Mouse (Mus musculus) neural tube, embryonic 14.5 days (tissue): ENCODE measurements around the gene Yeats2. TPM values are rescaled to one million over a fixed set of nuclear protein-coding genes. Genes with fewer than 3 reads are reported as not detected.
A peak's percentile ranks its signal among the peaks of the same experiment; 100 is the strongest.

ENCODE experiments used
- ATAC-seq: fragments of 200-750 bp; cut with Nextera tagmentation; 2 replicates; pipeline ENCODE4 v1.8.0; 2017; ENCODE audit warnings: low read depth, mild to moderate bottlenecking, moderate TSS enrichment, moderate library complexity
- H3K27ac ChIP-seq: fragments of 300-500 bp; sonication (generic); 2 replicates; pipeline ENCODE4 v1.5.1; 2014; ENCODE audit warnings: low read depth, mild to moderate bottlenecking, control low read depth, low read length, moderate library complexity, mixed read lengths
- H3K27me3 ChIP-seq: fragments of 300-500 bp; sonication (generic); 2 replicates; pipeline ENCODE4 v1.6.1; 2014; ENCODE audit warnings: low read length; ENCODE audit not compliant: control insufficient read depth, insufficient read depth
- H3K36me3 ChIP-seq: fragments of 300-500 bp; sonication (generic); 2 replicates; pipeline ENCODE4 v1.6.1; 2014; ENCODE audit warnings: low read length, mixed read lengths; ENCODE audit not compliant: control insufficient read depth, insufficient read depth
- H3K4me1 ChIP-seq: fragments of 300-500 bp; sonication (generic); 2 replicates; pipeline ENCODE4 v1.6.1; 2014; ENCODE audit warnings: low read length; ENCODE audit not compliant: control insufficient read depth, insufficient read depth
- H3K4me2 ChIP-seq: fragments of 300-500 bp; sonication (generic); 2 replicates; pipeline ENCODE4 v1.6.1; 2014; ENCODE audit warnings: mild to moderate bottlenecking, low read depth, low read length, control low read depth
- H3K4me3 ChIP-seq: fragments of 300-500 bp; sonication (generic); 2 replicates; pipeline ENCODE4 v1.5.1; 2014; ENCODE audit warnings: low read depth, low read length, control low read depth, mixed read lengths
- H3K9ac ChIP-seq: fragments of 300-500 bp; sonication (generic); replicated peaks from 2 replicates; pipeline ENCODE4 v1.6.1; 2014; ENCODE audit warnings: low read depth, mild to moderate bottlenecking, control low read depth, low read length, mixed read lengths
- H3K9me3 ChIP-seq: fragments of 300-500 bp; sonication (generic); 2 replicates; pipeline ENCODE4 v1.6.1; 2016; ENCODE audit warnings: low read length; ENCODE audit not compliant: control insufficient read depth
- WGBS: fragments of 180-500 bp; shearing (Covaris S2); extraction: QIAGEN DNeasy Blood & Tissue Kit; methylation state at CpG from one replicate; pipeline ENCODE4 v1.1.7; 2014; 5-methylcytosine and 5-hydroxymethylcytosine counted together
- polyA plus RNA-seq: library from polyadenylated mRNA; unstranded; fragments of >200 nt; fragmentation: Nextera tagmentation; extraction: Ambion mirVana; gene quantifications from 2 replicates; pipeline ENCODE4 v1.2.1, GENCODE M21; 2014

Gene Yeats2
- polyA plus RNA-seq, result 25.7 and 31.5 TPM in 2 replicates

- no peaks in the 10 kb centered on the region for H3K27me3 ChIP-seq
- under 1% methylated on average over 84 of the region's 92 CpGs for WGBS
- ATAC-seq, result peak; percentile 96
- H3K36me3 ChIP-seq, result peaks cover 3% of the 10 kb centered on the region; the same call in 1 of the 2 replicates
- H3K4me2 ChIP-seq, result peak within 1 kb of the TSS; percentile 67
- H3K4me1 ChIP-seq, result peaks cover 14% of the 10 kb centered on the region
- peak within 1 kb of the TSS; percentile 67 for H3K4me3 ChIP-seq
- H3K9me3 ChIP-seq, result no peaks in the 10 kb centered on the region
- peak within 1 kb of the TSS; percentile 81 for H3K9ac ChIP-seq
- H3K27ac ChIP-seq, result peak within 1 kb of the TSS; percentile 94
Measured at GRCm38 (mm10) chr16:20140772-20141531, at the start of gene Yeats2. Gene Yeats2 (plus strand): TSS chr16:20141063.

DNA sequence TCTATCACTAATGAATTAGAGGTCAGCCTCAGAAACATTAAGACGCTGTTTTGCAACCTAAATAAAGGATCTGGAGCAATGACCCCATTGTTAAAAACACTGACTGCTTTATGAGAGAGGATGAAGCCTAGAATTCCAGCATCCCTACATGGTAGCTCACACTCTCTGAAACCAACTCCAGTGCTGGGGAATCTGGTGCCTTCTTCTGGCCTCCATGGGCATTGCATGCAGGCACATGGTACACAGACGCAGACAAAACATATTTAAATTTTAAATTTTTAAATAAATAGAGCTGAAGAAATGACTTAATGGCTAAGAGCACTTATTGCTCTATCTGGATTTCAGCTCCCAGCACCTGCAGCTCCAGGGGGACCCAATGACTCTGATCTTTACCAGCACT is 44.9 kb upstream of the Yeats2 start:
- 79% methylated on average over 2 of the region's 2 CpGs for WGBS
- no peak for ATAC-seq
- Histone ChIP-seq H3K4me1 (peaks cover 4% of the 10 kb centered on the region; the same call in 1 of the 2 replicates), H3K9ac (no peak overlapping the region), H3K4me2 (no peak overlapping the region), H3K27ac (no peak overlapping the region), H3K4me3 (no peak overlapping the region), H3K36me3 (no peaks in the 10 kb centered on the region), H3K27me3 (no peaks in the 10 kb centered on the region), H3K9me3 (no peaks in the 10 kb centered on the region)

DNA sequence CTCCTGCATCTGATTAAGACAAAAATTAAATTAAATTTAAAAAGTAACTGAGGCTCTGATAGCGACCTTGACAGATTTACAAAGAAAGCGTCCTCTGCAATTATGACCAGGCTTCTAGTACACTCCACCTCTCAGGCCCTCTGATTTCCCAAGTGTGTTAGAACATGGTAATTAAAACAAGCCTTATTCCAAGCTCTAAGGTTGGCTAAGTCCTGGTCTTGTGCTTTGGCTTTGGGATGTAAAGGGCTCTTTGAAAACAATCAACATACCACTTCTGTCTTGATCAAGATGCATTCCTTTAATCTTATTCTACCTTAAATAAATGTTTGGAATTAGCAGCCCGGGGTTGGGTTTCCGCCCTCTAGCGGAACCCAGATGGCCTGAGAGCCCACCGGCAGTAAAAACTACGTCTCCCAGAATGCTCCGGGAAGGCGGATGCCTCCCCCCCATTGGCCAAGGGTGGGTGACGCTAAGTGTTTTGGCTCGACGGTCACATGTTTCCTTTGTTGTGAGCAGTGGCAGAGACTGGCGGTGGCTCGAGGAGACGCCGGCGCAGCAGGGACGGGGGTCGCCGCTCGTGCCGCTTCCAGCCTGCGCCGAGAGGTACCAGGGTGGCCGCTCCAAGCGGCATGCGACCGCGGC is 43.7 kb upstream of the Yeats2 start, which contains the start of gene Klhl24:
Klhl24 (plus strand) TSS at position 474 of the 642 bp plus-strand sequence.
- Histone ChIP-seq H3K9ac (peak within 1 kb of the TSS; percentile 98), H3K27ac (peak within 1 kb of the TSS; percentile 99), H3K4me1 (peaks cover 4% of the 10 kb centered on the region; the same call in 1 of the 2 replicates), H3K4me2 (peak within 1 kb of the TSS; percentile 60), H3K9me3 (no peaks in the 10 kb centered on the region), H3K36me3 (no peaks in the 10 kb centered on the region), H3K4me3 (peak within 1 kb of the TSS; percentile 65), H3K27me3 (no peaks in the 10 kb centered on the region)
- WGBS, result under 1% methylated on average over 29 of the region's 29 CpGs
- ATAC-seq, result peak; percentile 97

- ATAC-seq, result peak; percentile 85
- peak overlapping the region; percentile 65 for H3K4me3 ChIP-seq
- H3K4me1 ChIP-seq, result peaks cover 4% of the 10 kb centered on the region; the same call in 1 of the 2 replicates
- H3K9me3 ChIP-seq, result no peaks in the 10 kb centered on the region
- peak overlapping the region; percentile 60 for H3K4me2 ChIP-seq
- H3K27ac ChIP-seq, result peak overlapping the region; percentile 99
- peak overlapping the region; percentile 98 for H3K9ac ChIP-seq
- no peaks in the 10 kb centered on the region for H3K27me3 ChIP-seq
- no peaks in the 10 kb centered on the region for H3K36me3 ChIP-seq
- 1% methylated on average over 61 of the region's 61 CpGs for WGBS
Measured at GRCm38 (mm10) chr16:20097711-20098374, 43.0 kb upstream of the Yeats2 start.

GRCm38 (mm10) chr16:20098375-20098727 is 42.5 kb upstream of the Yeats2 start:
- Histone ChIP-seq H3K4me3 (peak overlapping the region; percentile 65), H3K4me1 (peaks cover 4% of the 10 kb centered on the region; the same call in 1 of the 2 replicates), H3K27me3 (no peaks in the 10 kb centered on the region), H3K4me2 (peak overlapping the region; percentile 60), H3K9ac (peak overlapping the region; percentile 98), H3K27ac (peak overlapping the region; percentile 99; the same call in 1 of the 2 replicates), H3K9me3 (no peaks in the 10 kb centered on the region), H3K36me3 (peaks cover 3% of the 10 kb centered on the region; the same call in 1 of the 2 replicates)
- ATAC-seq, result no peak
- 9% methylated on average over 4 of the region's 4 CpGs for WGBS

DNA sequence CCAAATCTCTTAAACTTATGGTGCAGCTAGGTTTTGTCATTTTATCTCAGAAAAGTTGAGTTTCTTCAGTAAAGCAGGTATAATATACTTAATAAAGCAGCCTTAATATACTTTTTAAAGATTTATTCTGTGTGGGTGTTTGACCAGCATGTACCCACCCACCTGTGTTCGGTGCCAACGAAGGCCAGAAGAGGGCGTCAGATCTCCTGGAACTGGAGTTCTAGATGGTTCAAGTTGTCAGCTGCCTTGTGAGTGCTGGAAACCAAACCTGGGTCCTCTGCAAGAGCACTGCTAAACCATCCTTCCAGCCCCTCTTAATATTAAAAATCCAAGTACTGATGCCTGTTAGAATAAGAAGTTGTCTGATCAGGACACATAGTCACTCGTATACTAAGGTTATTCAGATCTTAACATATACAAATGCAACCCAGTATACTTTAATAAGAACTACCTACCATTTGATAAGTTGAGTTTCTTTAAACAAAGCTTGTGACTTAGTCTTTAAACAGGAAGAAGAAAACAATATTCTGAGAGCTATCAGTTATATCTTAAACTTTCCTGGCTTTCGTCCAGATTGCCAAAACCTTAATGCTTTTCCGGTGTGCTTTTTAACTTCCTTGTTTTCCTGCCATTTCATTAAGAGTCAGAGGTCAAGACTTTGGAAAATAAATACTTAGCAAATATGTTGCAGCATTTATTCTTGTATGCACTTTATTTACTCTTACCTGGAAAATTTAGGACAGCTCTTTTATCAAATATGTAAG is 41.8 kb upstream of the Yeats2 start:
- H3K4me2 ChIP-seq, result peak overlapping the region; percentile 60
- peaks cover 7% of the 10 kb centered on the region; the same call in 1 of the 2 replicates for H3K36me3 ChIP-seq
- no peak overlapping the region for H3K27ac ChIP-seq
- 95% methylated on average over 6 of the region's 6 CpGs for WGBS
- H3K27me3 ChIP-seq, result no peaks in the 10 kb centered on the region
- H3K4me3 ChIP-seq, result peak overlapping the region; percentile 65; the same call in 1 of the 2 replicates
- H3K9ac ChIP-seq, result no peak overlapping the region
- ATAC-seq, result no peak
- H3K4me1 ChIP-seq, result peaks cover 4% of the 10 kb centered on the region; the same call in 1 of the 2 replicates
- H3K9me3 ChIP-seq, result no peaks in the 10 kb centered on the region

DNA sequence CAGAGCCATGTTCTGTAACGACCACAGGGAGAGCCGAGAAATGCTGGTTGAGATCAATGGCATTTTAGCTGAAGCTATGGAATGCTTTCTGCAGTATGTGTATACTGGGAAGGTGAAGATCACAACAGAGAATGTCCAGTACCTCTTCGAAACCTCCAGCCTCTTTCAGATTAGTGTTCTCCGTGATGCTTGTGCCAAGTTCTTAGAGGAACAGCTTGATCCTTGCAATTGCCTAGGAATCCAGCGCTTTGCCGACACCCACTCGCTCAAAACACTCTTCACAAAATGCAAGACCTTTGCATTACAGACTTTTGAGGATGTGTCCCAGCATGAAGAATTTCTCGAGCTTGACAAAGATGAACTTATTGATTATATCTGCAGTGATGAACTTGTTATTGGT is 33.9 kb upstream of the Yeats2 start:
- no peak for ATAC-seq
- H3K9ac ChIP-seq, result no peak overlapping the region
- 94% methylated on average over 8 of the region's 8 CpGs for WGBS
- no peak overlapping the region for H3K4me2 ChIP-seq
- H3K27ac ChIP-seq, result no peak overlapping the region
- H3K4me1 ChIP-seq, result no peaks in the 10 kb centered on the region
- peaks cover 33% of the 10 kb centered on the region for H3K36me3 ChIP-seq
- no peaks in the 10 kb centered on the region for H3K9me3 ChIP-seq
- no peak overlapping the region for H3K4me3 ChIP-seq
- no peaks in the 10 kb centered on the region for H3K27me3 ChIP-seq

GRCm38 (mm10) chr16:20108961-20109360 is 31.9 kb upstream of the Yeats2 start:
- Histone ChIP-seq H3K9me3 (no peaks in the 10 kb centered on the region), H3K27me3 (no peaks in the 10 kb centered on the region), H3K4me1 (no peaks in the 10 kb centered on the region), H3K4me3 (no peak overlapping the region), H3K4me2 (no peak overlapping the region), H3K27ac (no peak overlapping the region), H3K9ac (no peak overlapping the region), H3K36me3 (peaks cover 26% of the 10 kb centered on the region)
- WGBS, result 98% methylated on average over 6 of the region's 6 CpGs
- peak; percentile 37; the same call in 1 of the 2 replicates for ATAC-seq
